In the genomic region with DNA sequence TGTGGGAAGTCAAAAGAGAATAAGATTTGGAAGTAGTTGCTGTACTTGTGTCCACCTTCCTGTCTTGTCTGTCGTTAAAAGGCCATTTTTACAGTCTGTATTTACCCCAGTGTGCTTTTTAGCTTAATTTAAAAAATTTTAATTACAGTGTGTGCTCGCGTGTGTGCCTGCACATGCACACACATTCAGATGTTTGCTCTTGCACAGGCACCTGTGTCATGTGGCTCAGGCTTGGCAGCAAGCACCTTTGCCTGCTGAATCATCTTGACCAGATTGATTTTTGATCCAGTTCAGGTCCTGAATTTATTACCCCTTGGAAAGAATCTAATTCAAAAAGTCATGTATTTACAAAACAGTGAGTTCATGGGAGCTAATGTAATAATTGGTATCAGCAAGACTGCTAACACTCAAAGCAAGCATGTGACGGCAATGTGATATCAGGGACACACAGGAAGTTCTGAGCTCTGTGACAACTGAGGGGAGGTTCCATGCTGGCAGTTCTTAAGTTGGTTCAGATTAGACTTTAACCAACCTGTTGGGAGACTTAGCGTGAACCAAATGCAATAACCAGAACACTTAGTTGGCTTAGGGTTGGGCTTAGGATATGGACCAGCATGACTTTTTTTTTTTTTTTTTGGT, we compare ENCODE assay signal across 1 mouse cellular context.
TF ChIP-seq lines count a peak whose summit lies in the region.

No protein-coding gene starts in this region.

TF ChIP-seq in MEL, 35 proteins besides CTCF, POLR2A, EP300 and RAD21 (continued from another document):
- TF ChIP-seq ZMIZ1 (IDR thresholded peaks at IDR 0.05; ENCODE audit: low read depth, low read length) (0 out of 2 replicates have a peak, but pooled peaks have one; percentile 22), TCF12 (IDR thresholded peaks at IDR 0.05; ENCODE audit: low read depth, low read length) (peak; percentile 55; the same call in 1 of the 2 replicates), MXI1 (IDR thresholded peaks at IDR 0.05; ENCODE audit: low read depth, low read length) (peak; percentile 94)
